Mouse (Mus musculus) heart, embryonic 13.5 days (tissue): Measurements from ENCODE around the gene Cenpb. TPM values are rescaled to one million over a fixed set of nuclear protein-coding genes. Genes with fewer than 3 reads are reported as not detected.

Experiments used
- polyA plus RNA-seq: library from polyadenylated mRNA; unstranded; fragments of >200 nt; fragmentation: Nextera tagmentation; extraction: Ambion mirVana; gene quantifications from 2 replicates; pipeline ENCODE4 v1.2.1, GENCODE M21; 2015

Cenpb gene
- polyA plus RNA-seq, 1 experiment from 2014 or later: 6.8 TPM

Other genes with a start within 250 kb of the Cenpb start
- gene Gfra4, start 137.0 kb downstream of the Cenpb start, polyA plus RNA-seq: 3.2 and 3.4 TPM in 2 replicates
- gene Adam33, start 116.3 kb downstream of the Cenpb start, polyA plus RNA-seq: 11.7 and 12.8 TPM in 2 replicates
- gene Siglec1, start 93.3 kb downstream of the Cenpb start, polyA plus RNA-seq: 0.31 and 0.33 TPM in 2 replicates
- gene Hspa12b, start 52.8 kb downstream of the Cenpb start, polyA plus RNA-seq: 8.1 and 8.4 TPM in 2 replicates
- not detected in 2 replicates for gene Gm11037, start 46.6 kb downstream of the Cenpb start, polyA plus RNA-seq
- gene 1700037H04Rik, start 20.0 kb downstream of the Cenpb start, polyA plus RNA-seq: 69.0 and 71.4 TPM in 2 replicates
- 36.6 and 41.2 TPM in 2 replicates for gene Cdc25b, start 6.9 kb upstream of the Cenpb start, polyA plus RNA-seq
- gene Spef1, start 7.2 kb upstream of the Cenpb start, polyA plus RNA-seq: 1.3 and 1.5 TPM in 2 replicates
- 32.0 and 35.2 TPM in 2 replicates for gene Ap5s1, start 27.0 kb upstream of the Cenpb start, polyA plus RNA-seq
- 18.8 and 20.1 TPM in 2 replicates for gene Mavs, start 54.0 kb upstream of the Cenpb start, polyA plus RNA-seq
- 20.8 and 25.1 TPM in 2 replicates for gene Pank2, start 82.4 kb upstream of the Cenpb start, polyA plus RNA-seq
- 2.0 and 2.2 TPM in 2 replicates for gene Rnf24, start 172.8 kb upstream of the Cenpb start, polyA plus RNA-seq